Mouse (Mus musculus) embryo, embryonic 11 days (tissue): ENCODE data around the gene Gm9903.

Source experiments
- DNase-seq: peaks from one replicate; pipeline ENCODE4 v3.0.0-alpha.2; 2015

Gm9903 gene

DNA sequence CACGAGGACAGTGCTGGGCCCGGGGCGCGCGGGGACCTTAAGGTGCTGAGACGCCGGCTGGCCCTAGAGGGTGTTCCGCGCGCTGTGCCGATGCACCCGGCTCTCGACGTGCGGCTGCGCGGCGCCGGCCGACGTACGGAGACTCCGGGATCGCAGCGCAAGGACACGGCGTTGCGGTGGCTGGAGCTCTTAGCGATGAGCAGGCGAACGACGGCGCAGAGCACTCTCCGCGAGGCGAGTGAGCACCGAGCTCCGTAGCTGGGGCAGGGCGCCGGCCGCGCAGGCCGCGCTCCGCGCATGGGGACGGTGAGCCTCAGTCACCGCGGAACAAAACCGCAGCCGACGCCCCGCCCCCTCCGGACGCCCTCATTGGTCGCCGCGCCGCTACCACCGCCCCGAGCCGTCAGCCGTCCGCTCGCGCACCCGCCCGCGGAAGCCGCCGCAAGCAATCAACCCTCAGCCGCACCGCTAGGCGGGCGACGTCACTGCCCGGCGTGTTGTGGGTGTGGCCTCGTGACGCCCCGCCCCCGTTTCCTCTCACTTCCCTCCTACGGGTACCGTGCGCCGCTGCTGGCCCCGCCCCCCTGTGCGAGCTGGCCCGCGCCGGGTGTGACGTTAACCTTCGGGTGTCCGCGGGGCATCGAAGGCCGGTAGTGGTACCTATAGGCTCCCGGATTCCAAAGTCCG is at the start of gene Gm9903, which contains the start of gene Fam53a:
Gene Gm9903 (plus strand): TSS at position 625 of the 687 bp plus-strand sequence.
Gene Fam53a (minus strand): TSS at position 335 of the 687 bp plus-strand sequence.
- DNase-seq, result peak; percentile 98

DNA sequence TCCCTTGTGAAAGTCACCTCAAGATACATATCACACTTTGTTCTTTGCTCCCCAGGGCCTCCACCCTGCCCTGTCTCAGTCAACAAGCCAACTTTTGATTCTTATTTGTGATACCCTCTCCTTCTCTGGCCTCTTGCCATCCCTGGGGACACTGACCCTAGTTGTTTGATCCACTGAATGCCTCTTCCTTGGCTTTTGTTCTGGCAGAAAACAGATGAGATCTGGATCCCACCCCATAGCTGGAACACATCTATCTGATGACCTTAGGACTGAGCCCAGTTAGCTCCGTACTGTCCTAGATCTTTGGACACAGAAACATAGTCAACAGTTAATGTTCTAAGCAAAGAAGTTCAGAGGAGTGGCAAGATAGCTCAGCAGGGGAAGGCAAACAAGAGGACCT is 49.4 kb upstream of the Gm9903 start:
- DNase-seq, result no peak

DNA sequence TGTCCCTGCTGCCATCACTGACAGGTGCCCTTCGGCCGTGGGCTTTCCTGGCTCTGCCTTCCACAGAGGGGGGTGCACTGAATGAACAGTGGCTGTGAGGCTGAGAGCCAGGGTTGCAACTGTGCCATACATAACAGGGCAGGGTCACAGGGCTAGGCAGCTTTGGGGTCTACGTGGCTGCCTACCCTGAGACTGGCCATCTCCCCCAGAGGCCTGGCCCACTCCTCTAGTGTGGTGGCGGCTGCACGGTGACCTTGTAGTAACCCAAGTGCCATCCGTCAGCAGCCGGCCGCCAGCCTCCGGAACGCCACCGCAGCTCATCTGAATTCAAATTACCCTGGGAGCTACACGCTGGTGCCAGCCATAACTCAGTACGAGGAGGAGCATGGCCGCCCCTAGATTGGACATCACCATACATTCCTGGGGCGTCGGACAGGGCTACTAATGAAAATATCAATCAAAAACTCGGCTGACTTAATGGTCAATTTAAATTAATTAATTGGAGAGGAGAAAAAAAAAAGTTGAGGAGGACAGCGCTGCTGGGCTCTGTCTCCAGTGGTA is 42.1 kb upstream of the Gm9903 start:
- no peak for DNase-seq

DNA sequence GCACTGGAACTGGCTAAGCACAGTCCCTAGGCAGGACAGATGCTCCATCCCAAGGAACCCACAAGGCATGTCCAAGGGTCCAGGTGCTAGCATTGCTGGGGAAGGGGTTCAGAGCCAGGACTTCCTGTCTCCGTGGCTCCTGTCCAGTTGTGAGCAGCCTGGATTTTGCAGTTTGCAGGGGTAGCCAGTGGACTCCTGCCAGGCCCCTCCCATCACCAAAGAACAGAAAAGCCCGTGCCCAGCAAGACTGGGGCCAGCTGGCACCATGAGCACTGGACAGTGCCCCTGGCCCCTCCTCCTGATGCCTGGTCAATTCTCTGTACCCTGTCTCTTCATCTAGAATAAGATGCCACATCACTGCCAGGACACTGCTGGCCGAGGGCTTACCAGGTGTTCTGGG is 41.7 kb upstream of the Gm9903 start:
- DNase-seq, result no peak

DNA sequence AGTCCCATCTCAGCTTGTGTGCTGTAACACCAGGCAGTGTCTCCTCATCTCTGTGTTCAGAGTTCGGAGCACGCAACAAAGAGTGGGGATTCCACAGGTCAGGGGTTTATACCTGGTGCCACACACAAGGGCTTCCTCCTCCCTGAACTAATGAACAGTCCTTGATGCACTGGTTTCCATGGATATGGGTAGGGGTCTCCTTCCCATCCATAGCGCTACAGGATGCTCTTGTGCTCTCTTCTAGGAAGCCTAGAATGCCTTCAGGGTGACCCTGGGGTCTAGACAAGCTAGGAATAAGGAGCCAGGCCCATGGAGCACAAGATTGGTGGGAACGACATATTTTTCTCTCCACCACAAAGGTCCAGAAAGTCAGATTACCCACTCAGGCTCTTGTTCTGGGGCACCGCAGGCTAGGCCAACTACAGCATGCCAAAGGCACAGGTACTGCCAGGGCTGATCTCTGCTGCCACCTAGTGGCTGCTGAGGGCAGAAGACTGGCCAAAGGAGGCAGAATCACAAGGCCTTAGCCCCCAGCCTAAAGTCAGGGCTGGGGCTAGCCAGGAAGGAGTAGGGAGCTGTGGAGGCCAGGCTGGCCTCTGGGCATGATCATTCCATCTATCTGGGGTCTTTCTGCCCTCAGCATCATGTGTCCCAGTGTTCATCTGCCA is 40.4 kb upstream of the Gm9903 start:
- peak; percentile 84 for DNase-seq

DNA sequence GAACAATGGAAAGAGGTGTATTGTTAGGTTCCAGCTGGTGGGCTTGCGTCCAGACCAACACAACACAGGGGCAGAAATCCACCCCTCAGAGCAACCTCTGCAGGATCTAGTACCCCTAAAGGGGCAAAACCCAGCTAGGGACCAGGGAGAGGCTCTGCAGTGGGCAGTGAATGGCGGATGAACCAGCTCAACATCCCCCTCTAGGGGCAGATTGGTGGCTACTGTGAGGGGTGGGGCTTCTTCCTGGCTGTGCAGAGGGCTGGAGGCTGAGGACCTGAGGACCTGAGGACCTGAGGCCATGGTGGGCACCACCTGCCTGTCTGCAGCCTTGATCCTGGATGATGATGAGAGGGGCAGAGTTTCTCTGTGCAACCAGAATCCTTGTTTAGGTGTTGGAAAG is 36.1 kb upstream of the Gm9903 start:
- DNase-seq, result peak; percentile 32

DNA sequence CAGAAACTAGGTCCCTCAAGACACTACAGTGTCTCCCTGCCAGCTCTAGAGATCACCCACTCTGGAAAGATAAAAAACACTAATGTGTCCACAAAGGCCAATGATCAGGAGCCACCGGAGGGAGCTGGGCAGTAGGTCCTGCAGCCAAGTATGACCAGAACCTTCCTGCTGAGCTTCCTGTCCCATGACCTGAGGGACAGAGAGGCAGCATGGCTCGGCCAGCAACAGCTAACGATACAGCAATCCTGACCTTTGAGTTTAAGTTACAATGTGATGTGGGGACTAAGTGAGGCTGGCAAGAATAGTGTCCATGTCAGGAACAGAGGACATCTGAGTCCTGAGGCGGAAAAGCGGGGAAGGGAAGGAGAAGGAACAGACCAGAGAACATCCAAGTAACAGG is 24.4 kb upstream of the Gm9903 start:
- DNase-seq, result no peak

DNA sequence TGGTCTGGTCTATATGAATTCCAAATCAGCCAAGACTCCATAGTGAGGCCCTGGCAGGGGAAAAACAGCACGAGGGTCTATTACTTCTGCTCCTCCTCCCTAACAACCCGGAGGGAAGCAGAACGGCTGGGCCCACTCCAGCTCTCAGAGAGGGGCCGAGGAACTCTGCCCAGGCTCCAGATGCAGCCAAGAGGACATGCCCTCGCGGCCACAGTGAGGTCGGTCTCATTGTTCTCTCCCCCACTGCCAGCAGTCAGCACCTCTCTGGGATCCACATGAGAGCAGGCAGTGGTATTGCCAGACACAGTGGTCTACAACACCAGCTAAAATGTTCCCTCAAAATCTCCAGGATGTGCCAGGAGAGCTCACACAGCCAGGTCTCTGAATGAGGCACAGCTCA is 23.1 kb upstream of the Gm9903 start:
- no peak for DNase-seq

DNA sequence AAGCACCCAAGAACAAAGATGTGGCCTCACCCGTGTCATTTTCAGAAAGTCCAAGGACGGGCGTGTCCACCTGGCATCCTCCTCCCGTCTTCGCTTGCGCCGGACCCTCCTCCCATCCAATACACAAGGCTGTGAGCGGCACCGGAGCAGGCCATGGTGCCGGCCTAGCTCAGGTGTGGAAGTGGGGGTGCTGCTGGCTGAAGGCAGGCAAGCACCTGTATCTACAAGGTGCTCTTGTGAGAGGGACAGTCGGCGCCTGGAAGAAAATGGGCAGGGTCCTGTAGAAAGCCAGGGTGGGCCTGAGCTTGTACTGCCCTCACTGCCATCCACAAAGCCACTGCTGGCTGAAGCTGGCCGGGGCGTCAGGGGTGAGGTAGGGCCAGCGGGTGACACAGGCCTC is 22.3 kb upstream of the Gm9903 start:
- no peak for DNase-seq

DNA sequence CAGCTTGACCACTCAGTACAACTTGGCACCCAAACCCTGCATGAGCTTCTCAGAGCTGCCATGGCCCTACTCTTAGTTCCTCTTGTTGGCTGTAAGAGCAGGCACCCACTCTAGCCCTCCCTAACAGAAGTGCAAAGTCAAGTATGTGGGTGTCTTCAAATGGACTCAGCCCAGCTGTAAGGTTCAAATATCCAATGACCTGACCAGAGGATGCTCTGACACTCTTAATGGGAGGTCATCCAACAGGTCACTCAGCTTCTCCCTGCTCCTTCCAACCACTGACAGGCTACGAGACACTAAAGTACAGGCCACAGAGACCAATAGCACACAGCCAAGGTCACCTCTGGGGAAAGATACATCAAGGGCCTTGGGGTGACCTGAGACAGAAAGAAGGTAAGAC is 20.5 kb upstream of the Gm9903 start:
- no peak for DNase-seq

DNA sequence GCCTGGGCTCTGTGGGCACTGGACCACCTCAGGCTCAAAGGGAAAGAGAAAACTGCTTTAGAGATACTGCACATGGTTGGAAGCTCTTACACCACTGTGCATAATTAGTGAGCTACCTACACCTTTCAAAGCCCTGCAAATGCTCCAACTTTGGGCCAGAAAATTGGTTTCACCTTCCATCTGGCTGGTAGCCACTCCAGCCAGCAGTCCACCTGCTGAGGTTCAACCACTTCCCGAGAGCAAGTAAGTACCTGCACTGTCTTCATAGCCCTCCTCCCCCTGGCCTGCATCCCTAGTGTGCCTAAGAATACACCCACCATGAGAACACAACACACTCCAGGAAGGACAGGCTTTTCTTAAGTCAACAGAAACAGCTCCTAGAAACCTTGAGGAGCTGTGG is 17.9 kb upstream of the Gm9903 start:
- DNase-seq, result no peak

DNA sequence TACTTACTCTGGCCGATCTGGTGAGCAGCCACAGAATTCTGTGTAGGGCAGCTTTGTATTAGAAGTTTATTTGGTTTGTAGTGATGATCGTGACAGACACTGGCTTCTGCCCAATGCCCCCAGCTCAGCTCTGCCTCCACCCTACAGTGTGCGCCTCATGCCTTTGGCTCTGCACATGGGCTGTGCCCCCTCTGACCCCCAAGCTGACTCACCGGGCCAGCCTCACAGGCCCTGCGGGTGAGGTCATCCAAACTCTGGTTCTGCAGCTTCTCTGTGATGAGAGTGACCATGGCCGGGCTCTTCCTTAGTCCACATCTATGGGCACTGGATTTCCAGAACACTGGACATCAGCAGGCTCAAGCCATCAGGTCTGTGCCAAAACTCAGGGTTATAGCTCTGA is 15.3 kb upstream of the Gm9903 start:
- no peak for DNase-seq

DNA sequence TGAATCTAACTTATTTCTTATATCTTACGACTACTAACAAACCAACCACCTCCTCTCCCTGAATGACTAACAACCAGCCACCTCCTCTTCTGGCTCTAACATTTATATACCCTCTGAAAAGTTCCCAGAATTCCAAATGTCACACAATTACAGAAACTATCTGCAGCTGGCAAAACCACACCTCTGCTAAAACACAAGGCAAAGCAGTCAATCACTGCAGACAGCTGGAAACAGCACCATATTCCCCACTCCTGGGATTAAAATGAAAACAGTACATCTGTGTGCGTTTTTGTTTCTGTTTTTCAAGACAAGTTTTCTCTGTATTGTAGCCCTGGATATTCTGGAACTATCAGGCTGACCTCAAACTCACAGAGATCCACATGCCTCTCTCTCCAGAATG is 7.1 kb upstream of the Gm9903 start:
- DNase-seq, result no peak

DNA sequence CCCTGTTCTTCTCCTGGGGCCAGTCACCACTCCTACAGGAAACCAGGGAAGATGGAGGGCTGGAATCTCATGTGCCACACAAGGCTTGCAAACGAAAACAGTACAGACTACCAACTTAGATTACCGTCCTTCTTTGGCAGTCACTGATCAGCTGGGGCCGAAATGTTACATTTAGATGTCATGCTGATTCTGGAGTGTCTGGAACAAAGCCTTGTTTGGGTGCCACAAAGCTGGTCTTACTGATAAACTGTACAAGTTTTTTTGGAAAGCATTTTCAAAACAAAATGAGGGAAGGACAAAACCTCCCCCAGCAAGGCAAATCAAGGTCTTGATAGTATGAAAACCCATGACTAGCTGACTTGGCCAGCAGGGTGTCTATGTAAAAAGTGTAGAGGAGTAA is 6.0 kb upstream of the Gm9903 start:
- no peak for DNase-seq

DNA sequence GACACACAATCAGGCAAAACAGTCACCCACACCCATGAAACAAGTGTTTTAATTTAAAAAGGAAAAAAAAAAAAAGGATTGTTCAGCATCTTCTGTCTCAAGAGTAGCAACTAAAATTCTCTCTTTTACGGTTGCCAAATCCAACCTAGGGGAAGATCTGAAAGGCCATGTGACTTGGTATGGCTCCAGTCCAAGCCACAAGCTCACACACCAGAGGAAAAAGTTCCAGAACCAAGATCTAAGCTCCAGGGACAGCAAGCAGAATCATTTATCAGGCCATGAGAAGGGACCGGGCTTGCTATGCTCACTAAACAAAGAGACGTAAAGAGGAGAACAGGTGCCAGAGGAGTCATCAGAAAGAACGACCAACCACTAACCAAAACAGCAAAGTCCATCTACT is 1.8 kb upstream of the Gm9903 start:
- no peak for DNase-seq

DNA sequence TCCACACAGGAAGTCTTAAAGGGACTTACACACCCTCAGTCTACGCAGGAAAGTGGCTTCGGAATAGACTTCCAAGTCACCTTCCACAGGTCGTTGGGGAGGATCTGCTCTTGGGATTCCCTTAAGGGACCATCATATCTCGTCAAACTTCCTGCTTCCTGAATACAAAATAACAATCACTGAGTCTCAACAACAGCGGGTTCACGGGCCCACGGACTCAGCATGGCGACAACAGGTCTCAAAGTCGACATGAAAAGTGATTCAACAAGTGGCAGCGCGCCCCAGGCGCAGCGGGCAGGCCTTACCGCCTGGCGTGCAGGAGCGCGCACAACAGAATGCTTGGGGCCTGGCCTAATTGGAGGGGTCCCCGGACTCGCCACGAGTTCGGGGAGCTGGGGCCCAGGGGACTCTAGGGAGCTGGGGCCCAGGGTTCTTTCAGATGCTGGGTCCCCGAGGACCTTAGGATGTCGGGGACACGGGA is 865 bp upstream of the Gm9903 start:
- peak; percentile 73 for DNase-seq

DNA sequence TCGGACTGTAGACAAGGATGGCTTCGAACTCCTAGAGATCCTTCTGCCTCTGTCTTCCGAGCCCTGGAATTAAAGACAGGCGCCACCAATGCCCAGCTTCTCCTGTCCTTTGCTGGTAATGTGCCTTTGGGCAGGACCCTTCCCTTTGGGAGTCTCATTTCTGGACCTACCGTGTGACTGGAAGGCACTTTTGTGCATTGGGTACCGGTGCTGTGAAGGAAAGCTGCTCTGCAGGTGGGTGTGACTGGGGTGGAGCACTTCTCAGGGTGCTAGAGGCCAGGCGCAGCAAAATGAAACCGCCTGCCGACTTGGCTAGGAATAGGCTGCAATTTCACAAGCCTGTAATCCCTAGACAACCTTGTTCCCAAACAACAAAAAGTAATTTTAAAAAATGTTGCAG is 336 bp downstream of the Gm9903 start:
- DNase-seq, result no peak

DNA sequence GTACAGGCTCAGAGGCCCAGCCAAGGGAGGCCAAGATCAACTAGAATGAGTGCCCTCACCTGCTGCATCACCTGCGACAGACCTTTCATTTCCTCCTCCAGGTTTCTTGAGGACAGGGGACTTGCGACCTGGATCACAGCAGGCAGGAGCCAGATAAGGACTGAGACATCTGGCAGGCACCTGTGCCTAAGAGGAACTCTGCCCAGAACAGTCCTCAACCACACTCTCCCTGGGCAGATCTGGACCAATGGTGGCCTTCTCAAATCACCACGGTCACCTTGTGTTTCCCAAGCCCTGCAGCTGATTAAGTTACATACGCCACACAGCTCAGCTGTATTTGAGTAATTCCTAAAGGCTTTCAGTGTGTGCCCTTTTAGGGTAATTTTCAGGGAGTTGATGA is 890 bp downstream of the Gm9903 start:
- no peak for DNase-seq

DNA sequence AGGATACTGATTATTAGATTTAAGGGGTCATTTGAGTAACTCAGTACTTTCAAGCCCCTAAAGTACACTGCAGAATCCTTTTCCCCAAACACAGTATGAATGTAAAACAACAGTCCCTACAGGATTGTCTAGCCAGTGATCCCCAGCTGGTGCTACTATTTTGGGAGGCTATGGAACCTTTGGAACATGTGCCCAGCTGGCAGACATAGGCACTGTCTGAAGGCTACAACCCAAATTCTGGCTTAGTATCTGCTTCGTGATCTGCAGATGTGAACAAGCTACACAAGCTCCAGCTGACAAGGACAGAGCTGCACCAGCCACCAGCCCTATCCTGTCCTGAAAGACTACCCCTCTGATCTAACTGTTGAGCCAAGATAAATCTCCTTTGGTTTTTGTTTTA is 2.8 kb downstream of the Gm9903 start:
- no peak for DNase-seq

DNA sequence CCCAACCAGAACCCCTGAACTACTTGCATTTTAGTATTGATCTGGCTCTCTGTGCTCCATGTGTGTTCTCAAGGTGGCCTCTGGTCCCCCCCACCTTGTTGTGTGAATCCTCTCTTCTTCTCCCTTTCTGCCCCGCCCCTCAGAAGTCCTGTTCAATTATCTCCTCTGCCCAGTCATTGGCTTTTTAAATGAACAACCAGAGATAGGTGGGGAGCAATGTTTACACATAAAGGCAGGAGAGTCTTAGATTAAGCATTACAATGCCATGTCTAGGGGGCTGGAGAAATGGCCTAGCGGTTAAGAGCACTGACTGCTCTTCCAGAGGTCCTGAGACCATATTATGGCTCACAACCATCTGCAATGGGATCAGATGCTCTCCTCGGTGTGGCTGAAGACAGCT is 5.6 kb downstream of the Gm9903 start:
- DNase-seq, result no peak

DNA sequence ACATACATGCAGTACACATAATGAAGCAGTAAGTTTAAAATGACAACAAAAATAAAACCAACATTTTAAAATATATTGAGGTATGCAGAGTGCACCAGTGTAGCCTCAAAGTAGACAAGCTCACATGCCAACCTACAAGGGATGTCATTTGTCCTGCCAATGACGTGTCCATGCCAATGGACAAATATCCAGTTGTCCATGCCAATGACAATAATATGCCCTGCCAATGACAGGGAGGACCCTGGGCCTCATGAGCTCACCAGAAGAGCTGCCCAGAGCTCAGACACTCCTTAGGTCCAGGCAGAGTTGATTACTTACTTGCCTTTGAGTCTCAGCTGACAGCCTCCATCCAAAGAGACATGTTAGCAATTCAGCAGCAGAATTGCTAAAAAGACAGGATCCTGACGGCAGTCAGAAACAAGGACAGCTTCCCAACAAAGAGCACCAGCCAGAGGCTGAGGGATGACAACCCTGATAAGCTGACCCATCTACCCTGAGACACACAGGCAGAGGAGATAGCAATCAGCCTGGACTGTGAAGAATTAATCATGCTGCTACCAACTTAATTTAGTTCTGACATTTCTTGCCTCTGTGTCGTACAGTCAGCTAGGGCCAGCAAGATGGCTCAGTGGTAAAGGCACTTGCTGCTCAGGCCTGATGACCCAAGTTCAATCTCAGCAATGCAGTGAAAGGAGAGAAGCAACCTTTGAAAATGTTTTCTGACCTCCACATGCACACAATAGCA is 8.1 kb downstream of the Gm9903 start:
- DNase-seq, result no peak

DNA sequence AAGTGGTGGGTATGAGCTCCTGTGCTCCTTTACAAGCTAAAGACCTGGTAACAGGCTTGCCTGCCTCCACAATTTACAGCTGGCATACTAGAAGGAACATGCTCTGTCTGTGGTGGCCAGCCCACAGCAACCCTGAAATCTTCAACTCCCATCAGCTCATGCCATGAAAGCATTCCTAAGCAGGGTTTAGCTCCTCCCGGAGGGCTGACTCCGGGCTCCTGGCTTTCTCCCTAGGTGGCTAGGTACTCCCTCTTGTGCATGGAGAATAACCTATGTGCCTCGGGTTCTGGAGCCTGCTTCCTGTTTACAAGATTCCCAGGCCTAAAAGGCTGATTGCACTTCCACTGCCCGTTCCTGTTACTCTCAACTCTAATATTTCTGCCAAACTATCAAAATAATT is 9.1 kb downstream of the Gm9903 start:
- no peak for DNase-seq

DNA sequence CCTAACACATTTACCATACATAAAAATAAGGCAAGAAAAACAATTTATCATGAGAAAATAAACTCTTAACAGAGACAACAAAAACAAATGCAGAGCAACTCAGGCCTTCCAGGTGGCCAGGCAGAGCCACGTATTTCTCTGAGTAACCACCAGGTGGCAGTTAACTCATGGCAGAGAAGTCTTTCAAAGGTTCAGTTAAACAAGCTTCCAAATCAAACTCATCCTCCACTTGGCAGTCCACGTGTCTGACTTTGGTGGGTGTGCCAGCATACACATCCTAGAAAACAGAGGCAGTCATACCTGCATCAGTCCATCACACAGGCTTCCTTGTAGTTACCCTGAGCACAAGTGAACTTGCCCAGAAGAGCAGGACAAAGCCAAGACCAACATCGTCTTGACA is 10.9 kb downstream of the Gm9903 start:
- peak; percentile 59 for DNase-seq

DNA sequence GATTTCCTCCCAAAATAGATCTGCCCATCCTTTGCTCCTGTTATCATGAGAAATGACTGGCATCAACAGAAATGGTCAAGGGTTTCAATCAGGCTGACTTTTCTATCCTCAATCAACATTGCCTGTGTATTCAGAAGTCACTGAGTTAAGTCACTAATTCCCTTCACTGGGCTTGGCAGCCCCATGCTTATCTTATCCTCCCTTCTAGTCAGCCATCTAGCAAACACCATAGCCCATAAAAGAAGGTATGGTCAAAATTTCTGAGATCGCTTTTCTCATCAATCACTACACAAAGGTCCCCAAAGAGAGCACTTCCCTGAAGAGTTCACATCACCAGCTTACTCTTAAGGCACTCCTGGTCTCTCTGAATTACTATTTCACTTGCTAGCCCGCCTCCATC is 21.3 kb downstream of the Gm9903 start:
- peak; percentile 18 for DNase-seq
